Mouse (Mus musculus): ENCODE data around the gene Mmp3.
"Not testable (repeated sequence)": the region's sequence is repeated elsewhere in the genome, so short reads cannot be mapped to it uniquely, and the experiment has no call there.

Gene Mmp3

DNA sequence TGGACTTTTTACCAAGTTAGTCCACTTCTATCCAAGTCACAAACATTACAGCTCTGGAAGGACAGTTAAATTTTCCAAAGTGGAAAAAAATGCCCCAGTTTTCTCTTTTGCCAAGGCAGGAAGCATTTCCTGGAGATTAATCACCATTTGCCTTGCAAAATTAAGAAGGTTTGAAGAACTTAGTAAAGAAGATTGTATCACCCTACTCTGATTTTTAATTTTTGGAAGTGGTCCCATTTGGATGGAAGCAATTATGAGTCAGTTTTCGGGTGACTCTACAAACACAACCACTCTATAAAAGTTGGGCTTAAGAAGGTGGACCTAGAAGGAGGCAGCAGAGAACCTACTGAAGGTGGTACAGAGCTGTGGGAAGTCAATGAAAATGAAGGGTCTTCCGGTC, at the start of gene Mmp3:
Gene Mmp3, plus strand, starts transcription at position 301 of the 400 bp plus-strand sequence.
- DNase-seq = no peak

GRCm38 (mm10) chr9:7396556-7396955, 49.1 kb upstream of the Mmp3 start:
- not testable (repeated sequence) for DNase-seq

GRCm38 (mm10) chr9:7453302-7453701, 7.7 kb downstream of the Mmp3 start:
- no peak for DNase-seq

DNA sequence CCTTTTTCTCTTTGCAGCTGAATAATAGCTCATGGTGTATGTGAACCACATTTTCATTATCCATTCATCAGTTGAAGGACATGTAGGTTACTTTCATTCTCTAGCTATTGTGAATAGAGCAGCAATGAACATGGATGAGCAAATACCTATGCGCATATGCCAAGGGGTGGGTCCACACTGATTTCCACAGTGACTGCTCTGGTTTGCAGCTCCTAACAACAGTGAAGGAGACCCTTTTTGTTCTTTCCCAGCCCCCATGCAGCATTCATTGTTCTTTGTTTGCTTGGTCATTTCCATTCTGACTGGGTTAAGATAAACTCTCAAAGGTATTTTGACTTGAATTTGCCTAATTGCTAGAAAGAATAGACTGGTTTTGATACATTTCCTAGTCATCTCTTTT, 24.6 kb downstream of the Mmp3 start:
- no peak for DNase-seq

DNA sequence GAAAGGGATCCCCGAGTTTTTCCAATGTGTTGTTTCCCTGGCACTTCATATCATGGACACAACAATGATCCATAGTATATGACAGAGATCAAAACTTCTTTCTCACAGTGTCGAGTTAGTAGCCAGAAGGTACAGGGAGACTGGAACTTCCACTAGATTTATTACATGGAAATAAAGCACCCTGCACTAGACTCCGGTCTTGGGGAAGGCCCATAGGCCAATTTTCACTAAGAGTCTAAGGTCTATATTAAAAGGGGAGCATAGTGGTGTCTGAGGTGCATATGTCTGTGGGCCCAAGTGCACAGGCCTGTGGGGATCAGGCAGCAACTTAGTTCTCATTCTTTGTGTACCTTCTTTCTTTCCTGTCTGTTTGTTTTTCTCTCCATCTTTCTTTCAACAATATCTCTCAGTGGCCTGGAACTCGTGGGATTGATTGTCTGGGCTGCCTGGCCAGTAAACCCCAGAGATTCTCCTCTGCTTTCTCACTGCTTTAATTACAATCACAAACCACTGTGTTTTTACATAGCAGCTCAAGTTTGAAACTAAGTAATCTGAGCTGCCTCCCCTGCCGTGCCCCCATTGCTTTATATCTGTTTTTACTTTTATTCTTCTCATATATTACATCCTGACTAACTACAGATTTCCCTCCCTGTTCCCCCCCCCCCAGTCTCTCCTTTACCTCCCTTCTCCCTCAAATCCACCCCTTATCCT, 38.2 kb downstream of the Mmp3 start:
- no peak for DNase-seq

DNA sequence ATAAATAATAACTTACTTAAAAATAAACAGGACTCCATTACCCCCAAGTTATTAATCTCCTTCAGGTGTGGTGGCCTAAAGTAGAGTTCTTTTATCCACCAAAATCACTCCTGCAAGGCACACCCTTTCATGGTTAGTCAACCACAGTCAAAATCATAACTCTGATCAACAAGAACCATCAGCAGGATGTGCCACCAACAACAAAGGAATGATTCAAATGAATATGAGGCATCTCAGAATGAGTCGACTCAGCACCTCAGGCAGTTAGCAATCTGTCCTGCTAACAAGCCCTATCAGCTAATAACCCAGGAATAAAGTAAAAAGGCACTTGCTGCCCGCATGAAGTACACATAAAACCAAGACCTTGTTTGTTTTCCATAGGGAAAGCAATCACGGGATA, 55.5 kb downstream of the Mmp3 start:
- DNase-seq = no peak

GRCm38 (mm10) chr9:7502051-7502450, 56.4 kb downstream of the Mmp3 start, which contains the start of gene Mmp10:
Gene Mmp10, plus strand, starts transcription at chr9:7502352.
- no peak for DNase-seq

Data from right cerebral cortex, postnatal 14 days (tissue).